Mouse (Mus musculus) E14TG2a.4 (cell line): ENCODE measurements around the gene Tmem156.
A peak's percentile ranks its signal among the peaks of the same experiment; 100 is the strongest.

ENCODE experiments used
- CTCF ChIP-seq: conservative IDR thresholded peaks from 2 replicates; pipeline ENCODE4 v1.5.1; 2014; ENCODE audit warnings: low read length
- NANOG ChIP-seq: IDR thresholded peaks from 2 replicates; pipeline ENCODE4 v1.6.1; 2014; ENCODE audit warnings: borderline replicate concordance, low read length, mixed read lengths
- POU5F1 ChIP-seq: IDR thresholded peaks from 2 replicates; pipeline ENCODE4 v1.6.1; 2014; ENCODE audit warnings: low read length, borderline replicate concordance

- no peak for TF ChIP-seq POU5F1
- TF ChIP-seq CTCF = peak; percentile 28; the same call in 1 of the 2 replicates
- TF ChIP-seq NANOG = no peak
These were observed 51.5 kb downstream of the Tmem156 start for GRCm38 (mm10) chr5:65040463-65040862.
